Mouse (Mus musculus) MEL (cell line): ENCODE measurements around the gene Erc2. TPM values are rescaled to one million over a fixed set of nuclear protein-coding genes. Genes with fewer than 3 reads are reported as not detected.

Experiments
- DNase-seq: peaks from one replicate; pipeline ENCODE4 v3.0.0; 2011; ENCODE audit warnings: low read depth, low spot score
- H3K27ac ChIP-seq: 2 replicates; pipeline ENCODE4 v1.5.1; 2012; ENCODE audit warnings: low read depth, mild to moderate bottlenecking, control low read depth, low read length, moderate library complexity; ENCODE audit not compliant: control insufficient read depth
- H3K27me3 ChIP-seq, 2 experiments: fragments of 150-350 bp in 1 of 2; sonication (generic) in 1 of 2; 2 replicates each; pipeline ENCODE4 v1.6.1; 2012; ENCODE audit warnings: low read length in 2 of 2, mild to moderate bottlenecking in 2 of 2, improper control_type of control experiment in 1 of 2, moderate library complexity in 1 of 2; ENCODE audit not compliant: insufficient read depth in 2 of 2, control insufficient read depth in 1 of 2
- H3K36me3 ChIP-seq, 2 experiments: 2 replicates each; pipeline ENCODE4 v1.6.1; 2012 to 2014; ENCODE audit warnings: low read length in 2 of 2, improper control_type of control experiment in 1 of 2, inconsistent platforms in 1 of 2, mild to moderate bottlenecking in 1 of 2; ENCODE audit not compliant: insufficient read depth in 2 of 2, control insufficient read depth in 1 of 2
- H3K4me1 ChIP-seq, 2 experiments: fragments of 150-350 bp in 1 of 2; sonication (generic) in 1 of 2; 2 replicates each; pipeline ENCODE4 v1.6.1; 2012; ENCODE audit warnings: low read length in 2 of 2, improper control_type of control experiment in 1 of 2, mild to moderate bottlenecking in 1 of 2; ENCODE audit not compliant: insufficient read depth in 2 of 2, control insufficient read depth in 1 of 2
- H3K4me3 ChIP-seq, 2 experiments: fragments of 150-350 bp in 1 of 2; sonication (generic) in 1 of 2; 2 replicates each; pipeline ENCODE4 v1.5.1; 2012; ENCODE audit warnings: low read depth in 2 of 2, low read length in 2 of 2, mild to moderate bottlenecking in 2 of 2, moderate library complexity in 2 of 2, control low read depth in 1 of 2, improper control_type of control experiment in 1 of 2; ENCODE audit not compliant: control insufficient read depth in 1 of 2, insufficient read depth in 1 of 2
- H3K79me2 ChIP-seq: 2 replicates; pipeline ENCODE4 v1.6.1; 2012; ENCODE audit warnings: mild to moderate bottlenecking, low read length, moderate library complexity; ENCODE audit not compliant: control insufficient read depth, poor library complexity, insufficient read depth
- H3K9ac ChIP-seq: 2 replicates; pipeline ENCODE4 v1.6.1; 2012; ENCODE audit warnings: low read depth, mild to moderate bottlenecking, control low read depth, low read length, moderate library complexity; ENCODE audit not compliant: control insufficient read depth, poor library complexity, severe bottlenecking
- H3K9me3 ChIP-seq: fragments of 150-350 bp; sonication (generic); replicated peaks from 2 replicates; pipeline ENCODE4 v1.6.1; 2012; ENCODE audit warnings: mild to moderate bottlenecking, low read length, improper control_type of control experiment, moderate library complexity; ENCODE audit not compliant: insufficient read depth
- CHD1 ChIP-seq: IDR thresholded peaks from 2 replicates; pipeline ENCODE4 v1.6.1; 2012; ENCODE audit warnings: low read depth, mild to moderate bottlenecking, inconsistent platforms, low read length, improper control_type of control experiment
- CTCF ChIP-seq, 3 experiments: IDR thresholded peaks in 2 of 3; conservative IDR thresholded peaks in 1 of 3; 2 replicates each; pipeline ENCODE4 v1.5.1; 2011 to 2012; ENCODE audit warnings: low read length in 3 of 3, low read depth in 2 of 3, mild to moderate bottlenecking in 2 of 3, improper control_type of control experiment in 1 of 3, inconsistent platforms in 1 of 3, mixed read lengths in 1 of 3, moderate library complexity in 1 of 3; ENCODE audit not compliant: control insufficient read depth in 1 of 3, insufficient read depth in 1 of 3, poor library complexity in 1 of 3, severe bottlenecking in 1 of 3
- ETS1 ChIP-seq: IDR thresholded peaks from 2 replicates; pipeline ENCODE4 v1.6.1; 2012; ENCODE audit warnings: low read depth, mild to moderate bottlenecking, inconsistent platforms, low read length, improper control_type of control experiment, moderate library complexity
- GABPA ChIP-seq: IDR thresholded peaks from 2 replicates; pipeline ENCODE4 v1.6.1; 2012; ENCODE audit warnings: low read depth, mild to moderate bottlenecking, inconsistent platforms, low read length, improper control_type of control experiment, moderate library complexity
- JUND ChIP-seq: IDR thresholded peaks from 2 replicates; pipeline ENCODE4 v1.6.1; 2011; ENCODE audit warnings: low read depth, mild to moderate bottlenecking, improper control_type of control experiment, low read length
- KAT2A ChIP-seq: conservative IDR thresholded peaks from 2 replicates; pipeline ENCODE4 v1.6.1; 2012; ENCODE audit warnings: low read depth, low read length, improper control_type of control experiment, inconsistent platforms
- MAFK ChIP-seq: IDR thresholded peaks from 2 replicates; pipeline ENCODE4 v1.6.1; 2011; ENCODE audit warnings: low read depth, mild to moderate bottlenecking, low read length, improper control_type of control experiment, borderline replicate concordance
- MAX ChIP-seq: IDR thresholded peaks from 2 replicates; pipeline ENCODE4 v1.6.1; 2011; ENCODE audit warnings: low read length, improper control_type of control experiment
- MEF2A ChIP-seq: IDR thresholded peaks from 2 replicates; pipeline ENCODE4 v1.6.1; 2014; ENCODE audit warnings: low read depth, mild to moderate bottlenecking, inconsistent platforms, low read length, improper control_type of control experiment; ENCODE audit not compliant: poor library complexity, insufficient replicate concordance, severe bottlenecking; ENCODE audit errors: extremely low read depth
- MXI1 ChIP-seq: IDR thresholded peaks from 2 replicates; pipeline ENCODE4 v1.6.1; 2011; ENCODE audit warnings: mild to moderate bottlenecking, low read depth, low read length, improper control_type of control experiment
- MYB ChIP-seq: IDR thresholded peaks from 2 replicates; pipeline ENCODE4 v1.6.1; 2011; ENCODE audit warnings: mild to moderate bottlenecking, low read depth, low read length, improper control_type of control experiment
- NELFE ChIP-seq: IDR thresholded peaks from 2 replicates; pipeline ENCODE4 v1.6.1; 2011; ENCODE audit warnings: low read depth, low read length, improper control_type of control experiment
- NRF1 ChIP-seq: IDR thresholded peaks from 2 replicates; pipeline ENCODE4 v1.6.1; 2014; ENCODE audit warnings: low read depth, mild to moderate bottlenecking, inconsistent platforms, low read length, improper control_type of control experiment, moderate library complexity; ENCODE audit not compliant: poor library complexity, insufficient read depth, severe bottlenecking
- POLR2A ChIP-seq, 2 experiments: IDR thresholded peaks; 2 replicates each; pipeline ENCODE4 v1.6.1; 2011 to 2012; ENCODE audit warnings: low read length in 2 of 2, mild to moderate bottlenecking in 2 of 2, control low read depth in 1 of 2, improper control_type of control experiment in 1 of 2, low read depth in 1 of 2, moderate library complexity in 1 of 2; ENCODE audit not compliant: control insufficient read depth in 1 of 2, insufficient read depth in 1 of 2, poor library complexity in 1 of 2
- RCOR1 ChIP-seq: IDR thresholded peaks from 2 replicates; pipeline ENCODE4 v1.6.1; 2012; ENCODE audit warnings: low read depth, mild to moderate bottlenecking, inconsistent platforms, low read length, improper control_type of control experiment
- SIN3A ChIP-seq: IDR thresholded peaks from 2 replicates; pipeline ENCODE4 v1.6.1; 2012; ENCODE audit warnings: low read length, improper control_type of control experiment, inconsistent platforms
- SMC3 ChIP-seq: IDR thresholded peaks from 2 replicates; pipeline ENCODE4 v1.6.1; 2011; ENCODE audit warnings: low read depth, low read length, improper control_type of control experiment
- TBP ChIP-seq: IDR thresholded peaks from 2 replicates; pipeline ENCODE4 v1.8.0; 2011; ENCODE audit warnings: low read depth, low read length, improper control_type of control experiment
- TCF12 ChIP-seq: IDR thresholded peaks from 2 replicates; pipeline ENCODE4 v1.6.1; 2014; ENCODE audit warnings: low read depth, mild to moderate bottlenecking, inconsistent platforms, low read length, improper control_type of control experiment, moderate library complexity
- ZC3H11A ChIP-seq: IDR thresholded peaks from 2 replicates; pipeline ENCODE4 v1.6.1; 2012; ENCODE audit warnings: low read depth, mild to moderate bottlenecking, inconsistent platforms, low read length, improper control_type of control experiment
- ZKSCAN1 ChIP-seq: IDR thresholded peaks from 2 replicates; pipeline ENCODE4 v1.6.1; 2012; ENCODE audit warnings: low read depth, mild to moderate bottlenecking, inconsistent platforms, low read length, improper control_type of control experiment, moderate library complexity
- ZNF384 ChIP-seq: IDR thresholded peaks from 2 replicates; pipeline ENCODE4 v1.6.1; 2012; ENCODE audit warnings: low read depth, mild to moderate bottlenecking, inconsistent platforms, low read length, improper control_type of control experiment
- polyA plus RNA-seq, 2 experiments: library from polyadenylated mRNA; stranded (reverse) in 1 of 2; unstranded in 1 of 2; fragments of >175 nt in 1 of 2; fragments of >200 nt in 1 of 2; gene quantifications; 2 replicates each; pipeline versions ENCODE4 v1.2.1 to v1.2.4; 2012; ENCODE audit warnings: low replicate concordance in 2 of 2, low read depth in 1 of 2; ENCODE audit not compliant: insufficient read length in 2 of 2, insufficient read depth in 1 of 2, missing spikeins in 1 of 2
- total RNA-seq: library from RNA; depleted of rRNA; stranded (reverse); fragments of 300-350 nt; gene quantifications from 2 replicates; pipeline ENCODE4 v1.2.3, GENCODE M21; 2012

The Erc2 gene
- total and polyA plus RNA-seq, 3 experiments = not detected

DNA sequence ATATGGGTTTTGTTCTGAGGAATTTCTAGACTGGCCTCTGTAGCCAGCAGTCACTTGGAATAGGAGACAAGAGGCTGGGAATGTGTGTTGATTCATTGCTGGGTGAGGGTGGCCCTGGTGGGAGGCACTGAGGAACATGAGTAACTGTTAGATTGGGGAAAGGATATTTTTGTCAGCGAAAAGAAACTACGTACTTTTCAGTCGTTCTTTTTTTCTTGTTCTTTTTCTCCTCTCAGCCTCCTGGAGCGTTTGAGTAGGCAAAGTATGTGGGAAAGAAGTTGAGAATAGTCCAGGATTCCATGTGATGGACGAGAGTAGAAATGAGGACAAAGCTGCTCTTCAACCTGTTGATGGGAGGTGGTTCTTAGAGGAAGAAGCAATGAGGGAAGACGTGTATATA is 230.4 kb downstream of the Erc2 start:
- Histone ChIP-seq H3K9me3 (no peaks in the 10 kb centered on the region), H3K36me3 (no peaks in the 10 kb centered on the region), H3K27ac (no peak overlapping the region), H3K4me1 (no peaks in the 10 kb centered on the region), H3K27me3 (no peaks in the 10 kb centered on the region), H3K79me2 (no peaks in the 10 kb centered on the region), H3K4me3 (no peak overlapping the region), H3K9ac (no peak overlapping the region)
- TF ChIP-seq TCF12 = no peak
- no peak for TF ChIP-seq MAFK
- DNase-seq = no peak

DNA sequence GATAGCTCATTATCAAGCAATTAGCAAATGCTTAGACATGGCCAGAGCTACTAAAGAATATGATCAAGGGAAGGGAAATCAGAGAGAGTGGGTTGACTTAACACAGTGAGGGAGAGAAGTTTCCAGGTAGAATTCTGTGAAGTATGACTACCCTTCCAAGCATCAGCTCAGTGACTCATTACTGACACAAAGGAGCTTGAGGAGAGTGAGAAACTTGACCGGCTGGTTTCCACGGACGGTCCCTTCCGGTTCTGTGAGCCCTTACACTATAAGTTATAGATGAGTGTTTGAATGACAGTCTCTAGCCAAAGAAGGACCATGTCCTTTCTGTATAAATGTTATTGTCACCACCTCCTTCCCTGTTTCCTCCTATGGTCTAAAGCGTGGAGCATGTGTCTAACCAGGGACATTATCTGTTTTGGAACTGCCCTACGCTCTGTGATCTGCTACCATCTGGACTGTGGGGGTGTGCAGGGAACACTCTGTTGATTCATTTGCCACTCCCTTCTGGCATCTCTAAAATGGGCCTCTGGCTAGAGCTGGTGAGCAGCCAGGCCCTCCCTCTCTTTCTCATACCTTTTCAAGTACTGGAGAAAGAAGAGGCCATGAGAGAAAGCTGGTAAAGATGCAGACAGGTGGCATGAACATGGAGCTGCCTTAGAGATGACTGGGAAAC is 238.3 kb downstream of the Erc2 start:
- no peak for DNase-seq
- Histone ChIP-seq H3K36me3 (no peaks in the 10 kb centered on the region), H3K4me1 (no peaks in the 10 kb centered on the region), H3K9me3 (no peaks in the 10 kb centered on the region), H3K9ac (no peak overlapping the region), H3K27me3 (no peaks in the 10 kb centered on the region), H3K4me3 (no peak overlapping the region), H3K27ac (no peak overlapping the region), H3K79me2 (no peaks in the 10 kb centered on the region)
- TF ChIP-seq MXI1 = no peak
- TF ChIP-seq ZKSCAN1 = no peak
- no peak for TF ChIP-seq RCOR1
- TF ChIP-seq NELFE = no peak
- TF ChIP-seq POLR2A (IDR thresholded peaks at IDR 0.05; ENCODE audit: control insufficient read depth in 1 of 2, insufficient read depth in 1 of 2, low read depth in 1 of 2, low read length in 2 of 2, poor library complexity in 1 of 2) = no peak
- no peak for TF ChIP-seq MAFK
- no peak for TF ChIP-seq ETS1
- no peak for TF ChIP-seq KAT2A
- no peak for TF ChIP-seq MEF2A
- no peak for TF ChIP-seq JUND

DNA sequence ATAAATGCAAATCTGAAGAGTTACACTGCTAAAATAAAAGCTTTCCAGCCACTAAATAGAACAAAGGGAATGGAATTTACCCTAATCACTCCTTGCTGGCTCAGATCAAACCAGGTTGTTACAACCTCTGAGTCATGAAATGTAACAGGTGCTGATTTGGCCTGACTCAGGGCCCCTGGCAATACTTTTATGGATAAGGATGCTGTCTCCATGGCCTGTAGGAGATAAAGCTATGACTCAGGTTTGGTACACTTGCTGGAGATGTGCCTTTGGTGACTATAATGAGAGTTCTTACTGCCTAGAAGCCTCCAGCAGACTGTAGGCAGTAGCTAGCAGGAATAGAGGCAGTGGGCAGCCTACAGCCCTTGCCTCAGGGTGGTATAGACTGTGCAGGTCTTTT is 240.1 kb downstream of the Erc2 start:
- no peaks in the 10 kb centered on the region for H3K9me3 ChIP-seq
- no peak for TF ChIP-seq CTCF (IDR thresholded peaks at IDR 0.05 in 2 of 3, conservative IDR thresholded peaks at IDR 0.05 in 1 of 3; ENCODE audit: control insufficient read depth in 1 of 3, insufficient read depth in 1 of 3, low read depth in 2 of 3, low read length in 3 of 3, poor library complexity in 1 of 3, severe bottlenecking in 1 of 3)
- TF ChIP-seq SIN3A = no peak
- TF ChIP-seq ZNF384 = no peak
- no peak for TF ChIP-seq MYB
- no peak for TF ChIP-seq TCF12
- TF ChIP-seq ETS1 = no peak
- TF ChIP-seq MAX = no peak
- no peak for TF ChIP-seq GABPA
- no peak for TF ChIP-seq RCOR1
- no peak for TF ChIP-seq MXI1
- TF ChIP-seq SMC3 = no peak
- TF ChIP-seq ZC3H11A = no peak
- TF ChIP-seq TBP = no peak
- no peak for TF ChIP-seq CHD1
- no peak for TF ChIP-seq NRF1
- no peak overlapping the region for H3K4me3 ChIP-seq
- no peaks in the 10 kb centered on the region for H3K36me3 ChIP-seq
- H3K79me2 ChIP-seq = no peaks in the 10 kb centered on the region
- no peaks in the 10 kb centered on the region for H3K4me1 ChIP-seq
- no peak for DNase-seq
- H3K27ac ChIP-seq = no peak overlapping the region
- H3K27me3 ChIP-seq = no peaks in the 10 kb centered on the region
- H3K9ac ChIP-seq = no peak overlapping the region
